Mouse (Mus musculus): ENCODE results near the gene Tmem270.

DNA sequence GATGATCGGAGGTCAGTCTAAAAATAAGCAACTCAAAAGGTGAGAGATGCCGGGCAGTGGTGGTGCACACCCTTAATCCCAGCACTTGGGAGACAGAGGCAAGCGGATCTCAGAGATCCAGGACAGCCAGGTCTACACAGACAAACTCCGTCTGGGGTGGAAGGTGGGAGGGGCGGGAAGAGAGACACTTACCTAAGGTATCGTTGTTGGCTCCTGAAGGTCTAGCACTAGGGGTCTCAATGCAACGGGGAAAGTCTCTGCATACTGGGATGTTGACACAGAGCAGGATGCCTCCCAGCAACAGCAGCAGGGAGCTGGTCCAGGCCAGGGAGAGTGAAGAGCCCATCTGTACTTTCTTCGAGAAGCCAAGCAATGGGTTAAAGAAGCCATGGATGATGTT lies 8.0 kb upstream of the Tmem270 start:
- no peak for TF ChIP-seq CTCF (IDR thresholded peaks at IDR 0.05; ENCODE audit: extremely low read depth, insufficient read depth, insufficient read length, insufficient replicate concordance)
- no peak for TF ChIP-seq POLR2A (IDR thresholded peaks at IDR 0.05; ENCODE audit: low read depth, low read length)
